Mouse (Mus musculus): ENCODE data around the gene Slc9a3r1. TPM values are rescaled to one million over a fixed set of nuclear protein-coding genes. Genes with fewer than 3 reads are reported as not detected.
A peak's percentile ranks its signal among the peaks of the same experiment; 100 is the strongest.

The Slc9a3r1 gene
- total RNA-seq (2021), result 1 to 10 TPM; 1.8 to 2.6 TPM
- long read RNA-seq, experiment 1, result 0 reads
- long read RNA-seq, experiment 2, partial matches to known transcripts, result 0 of 2 reads
- long read RNA-seq, experiment 2, other reads (novel, unspliced or antisense), result 0 of 2 reads

- peak within 1 kb of the TSS; percentile 85 for H3K27ac ChIP-seq
- no peak for TF ChIP-seq CTCF (IDR thresholded peaks at IDR 0.05)
Measured at GRCm38 (mm10) chr11:115162832-115163480, at the start of gene Slc9a3r1. TSS of gene Slc9a3r1 (plus strand) at chr11:115163341.

GRCm38 (mm10) chr11:115119409-115119808, 43.7 kb upstream of the Slc9a3r1 start:
- DNase-seq, result no peak
- no peak overlapping the region for H3K27ac ChIP-seq
- TF ChIP-seq CTCF (IDR thresholded peaks at IDR 0.05), result no peak
- no peak overlapping the region for H3K4me3 ChIP-seq
- intact Hi-C loops (cut with DNase I), result no loop called here

More at GRCm38 (mm10) chr11:115162832-115163480, at the start of gene Slc9a3r1:
- intact Hi-C loops (cut with DNase I), result no loop called here
- peak; percentile 99 for DNase-seq
- peak within 1 kb of the TSS; percentile 78 for H3K4me3 ChIP-seq

- no peak for DNase-seq
- intact Hi-C loops (cut with DNase I), result no loop called here
- Histone ChIP-seq H3K27ac (no peak overlapping the region), H3K4me3 (no peak overlapping the region)
- TF ChIP-seq CTCF (IDR thresholded peaks at IDR 0.05), result no peak
Measured at GRCm38 (mm10) chr11:115128483-115128882, 34.7 kb upstream of the Slc9a3r1 start.

GRCm38 (mm10) chr11:115129508-115130126, 33.5 kb upstream of the Slc9a3r1 start:
- TF ChIP-seq CTCF (IDR thresholded peaks at IDR 0.05), result no peak
- intact Hi-C loops (cut with DNase I), result no loop called here
- no peak for DNase-seq
- Histone ChIP-seq H3K27ac (no peak overlapping the region), H3K4me3 (no peak overlapping the region)

GRCm38 (mm10) chr11:115131768-115132381, 31.3 kb upstream of the Slc9a3r1 start:
- no peak overlapping the region for H3K27ac ChIP-seq
- intact Hi-C loops (cut with DNase I), result no loop called here
- no peak for DNase-seq
- TF ChIP-seq CTCF (IDR thresholded peaks at IDR 0.05), result no peak
- no peak overlapping the region for H3K4me3 ChIP-seq

- Histone ChIP-seq H3K27ac (no peak within 1 kb of the TSS), H3K4me3 (no peak within 1 kb of the TSS)
- no peak for DNase-seq
- no peak for TF ChIP-seq CTCF (IDR thresholded peaks at IDR 0.05)
- intact Hi-C loops (cut with DNase I), result no loop called here
Measured at GRCm38 (mm10) chr11:115133800-115134199, 29.3 kb upstream of the Slc9a3r1 start, which contains the start of gene Cd300lf. TSS of gene Cd300lf (minus strand) at chr11:115133992.

- H3K27ac ChIP-seq, result no peak overlapping the region
- H3K4me3 ChIP-seq, result no peak overlapping the region
- intact Hi-C loops (cut with DNase I), result no loop called here
- DNase-seq, result no peak
- TF ChIP-seq CTCF (IDR thresholded peaks at IDR 0.05), result no peak
Measured at GRCm38 (mm10) chr11:115138597-115139262, 24.4 kb upstream of the Slc9a3r1 start.

GRCm38 (mm10) chr11:115141970-115142369, 21.2 kb upstream of the Slc9a3r1 start:
- intact Hi-C loops (cut with DNase I), result no loop called here
- no peak for DNase-seq
- TF ChIP-seq CTCF (IDR thresholded peaks at IDR 0.05), result no peak
- no peak overlapping the region for H3K27ac ChIP-seq
- no peak overlapping the region for H3K4me3 ChIP-seq

GRCm38 (mm10) chr11:115147813-115148212, 15.3 kb upstream of the Slc9a3r1 start:
- TF ChIP-seq CTCF (IDR thresholded peaks at IDR 0.05), result no peak
- no peak overlapping the region for H3K27ac ChIP-seq
- no peak overlapping the region for H3K4me3 ChIP-seq
- no peak for DNase-seq
- intact Hi-C loops (cut with DNase I), result no loop called here

- Histone ChIP-seq H3K4me3 (no peak overlapping the region), H3K27ac (no peak overlapping the region)
- intact Hi-C loops (cut with DNase I), result no loop called here
- TF ChIP-seq CTCF (IDR thresholded peaks at IDR 0.05), result no peak
- no peak for DNase-seq
Measured at GRCm38 (mm10) chr11:115150741-115151254, 12.3 kb upstream of the Slc9a3r1 start.

GRCm38 (mm10) chr11:115151755-115152429, 11.2 kb upstream of the Slc9a3r1 start:
- H3K27ac ChIP-seq, result no peak overlapping the region
- peak; percentile 64 for DNase-seq
- peak overlapping the region; percentile 53 for H3K4me3 ChIP-seq
- intact Hi-C loops (cut with DNase I), result no loop called here
- TF ChIP-seq CTCF (IDR thresholded peaks at IDR 0.05), result no peak

GRCm38 (mm10) chr11:115153088-115153487, 10.1 kb upstream of the Slc9a3r1 start:
- DNase-seq, result no peak
- intact Hi-C loops (cut with DNase I), result loop anchor here (1.0 kb wide), 1 partner anchor 70 kb away; no protein-coding TSS in a partner anchor
- no peak for TF ChIP-seq CTCF (IDR thresholded peaks at IDR 0.05)
- no peak overlapping the region for H3K4me3 ChIP-seq
- no peak overlapping the region for H3K27ac ChIP-seq
